Mouse (Mus musculus) myocyte (in vitro differentiated cells): Measurements from ENCODE around the gene Procr.

Source experiments
- E2F4 ChIP-seq: IDR thresholded peaks from one replicate; pipeline ENCODE4 v1.6.1; 2011; ENCODE audit warnings: mild to moderate bottlenecking, control low read depth, moderate library complexity; ENCODE audit not compliant: insufficient read depth
- MAX ChIP-seq: IDR thresholded peaks from one replicate; pipeline ENCODE4 v1.6.1; 2011; ENCODE audit warnings: low read depth, mild to moderate bottlenecking, control low read depth
- MYOD1 ChIP-seq, 3 experiments: IDR thresholded peaks; one replicate each; pipeline ENCODE4 v1.6.1; 2011; ENCODE audit warnings: control low read depth in 2 of 3, low read depth in 2 of 3, mild to moderate bottlenecking in 2 of 3, moderate library complexity in 1 of 3; ENCODE audit not compliant: insufficient read length in 2 of 3, control insufficient read depth in 1 of 3
- MYOG ChIP-seq, 3 experiments: IDR thresholded peaks; one replicate each; pipeline ENCODE4 v1.6.1; 2011; ENCODE audit warnings: control low read depth in 2 of 3, low read depth in 2 of 3, mild to moderate bottlenecking in 2 of 3; ENCODE audit not compliant: insufficient read length in 2 of 3, control insufficient read depth in 1 of 3, insufficient read depth in 1 of 3
- POLR2A ChIP-seq: IDR thresholded peaks from one replicate; pipeline ENCODE4 v1.6.1; 2011; ENCODE audit warnings: low read depth, mild to moderate bottlenecking, control low read depth, moderate library complexity; ENCODE audit not compliant: insufficient read length
- TCF12 ChIP-seq: IDR thresholded peaks from one replicate; pipeline ENCODE4 v1.6.1; 2011; ENCODE audit warnings: mild to moderate bottlenecking, control low read depth; ENCODE audit not compliant: poor library complexity, insufficient read depth, severe bottlenecking
- TCF3 ChIP-seq: IDR thresholded peaks from one replicate; pipeline ENCODE4 v1.6.1; 2011; ENCODE audit warnings: low read depth, control low read depth; ENCODE audit not compliant: insufficient read length

DNA sequence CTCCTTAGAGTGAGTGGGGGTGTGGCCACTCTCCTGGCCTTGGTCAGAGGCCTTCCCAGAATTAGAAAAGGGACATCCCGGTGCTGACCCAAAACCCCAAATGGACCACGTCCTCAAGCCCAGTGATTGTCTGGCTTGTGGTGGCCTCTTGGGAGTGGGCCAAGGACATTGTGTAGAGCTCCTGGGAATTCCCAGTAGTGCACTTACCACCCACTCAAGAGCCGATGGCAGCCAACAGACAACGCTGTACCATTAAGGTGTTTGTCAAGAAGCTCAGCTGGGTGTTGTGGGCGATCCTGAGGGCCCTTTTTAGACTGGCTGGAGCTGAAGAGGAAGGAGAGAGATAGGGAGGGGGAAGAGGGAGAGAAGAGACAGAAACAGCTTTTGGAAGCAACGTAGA lies 33.6 kb downstream of the Procr start:
- TF ChIP-seq E2F4 (no peak), POLR2A (no peak), TCF3 (no peak), MYOD1 (IDR thresholded peaks at IDR 0.05; ENCODE audit: control insufficient read depth in 1 of 3, insufficient read length in 2 of 3, low read depth in 2 of 3) (no peak), MYOG (IDR thresholded peaks at IDR 0.05; ENCODE audit: control insufficient read depth in 1 of 3, insufficient read depth in 1 of 3, insufficient read length in 2 of 3, low read depth in 2 of 3) (no peak), TCF12 (no peak), MAX (no peak)
